Mouse (Mus musculus): ENCODE measurements at regions not wholly inside any gene's neighbourhood (a gene's known extent, or its start where the extent isn't known, plus 50 kb on each side); places are given as distances from the start of the nearest gene placed in this dataset.

- no peak for TF ChIP-seq MXI1 (IDR thresholded peaks at IDR 0.05; ENCODE audit: low read depth, low read length)
- no peak for TF ChIP-seq CTCF (IDR thresholded peaks at IDR 0.05 in 2 of 3, conservative IDR thresholded peaks at IDR 0.05 in 1 of 3; ENCODE audit: control insufficient read depth in 1 of 3, insufficient read depth in 1 of 3, low read depth in 2 of 3, low read length in 3 of 3, poor library complexity in 1 of 3, severe bottlenecking in 1 of 3)
- TF ChIP-seq RCOR1 (IDR thresholded peaks at IDR 0.05; ENCODE audit: low read depth, low read length) = no peak
- TF ChIP-seq MAX (IDR thresholded peaks at IDR 0.05; ENCODE audit: low read length) = no peak
- no peak for TF ChIP-seq MAFK (IDR thresholded peaks at IDR 0.05; ENCODE audit: borderline replicate concordance, low read depth, low read length)
- no peak for TF ChIP-seq MYC (IDR thresholded peaks at IDR 0.05; ENCODE audit: low read depth, low read length)
- no peak for TF ChIP-seq ZMIZ1 (IDR thresholded peaks at IDR 0.05; ENCODE audit: low read depth, low read length)
- TF ChIP-seq USF2 (IDR thresholded peaks at IDR 0.05; ENCODE audit: borderline replicate concordance in 1 of 2, insufficient read depth in 1 of 2, low read depth in 1 of 2, low read length in 2 of 2) = no peak
- no peak for TF ChIP-seq MYB (IDR thresholded peaks at IDR 0.05; ENCODE audit: low read depth, low read length)
- no peak for TF ChIP-seq POLR2A (IDR thresholded peaks at IDR 0.05; ENCODE audit: control insufficient read depth in 1 of 2, insufficient read depth in 1 of 2, low read depth in 1 of 2, low read length in 2 of 2, poor library complexity in 1 of 2)
- TF ChIP-seq TCF12 (IDR thresholded peaks at IDR 0.05; ENCODE audit: low read depth, low read length) = no peak
- TF ChIP-seq KAT2A (conservative IDR thresholded peaks at IDR 0.05; ENCODE audit: low read depth, low read length) = no peak
- no peak for TF ChIP-seq USF1 (IDR thresholded peaks at IDR 0.05; ENCODE audit: low read depth, low read length)
- TF ChIP-seq ZKSCAN1 (IDR thresholded peaks at IDR 0.05; ENCODE audit: low read depth, low read length) = no peak
Measured at GRCm38 (mm10) chr3:140205914-140206313, 1000.4 kb downstream of the Stpg2 start.

Data from MEL (cell line).